Mouse (Mus musculus): Measurements from ENCODE around the gene Krt87. TPM values are rescaled to one million over a fixed set of nuclear protein-coding genes. Genes with fewer than 3 reads are reported as not detected.
A peak's percentile ranks its signal among the peaks of the same experiment; 100 is the strongest.

Gene Krt87
- 0.57 and 0.77 TPM in 2 replicates for polyA plus RNA-seq (2012; rRNA removed)

DNA sequence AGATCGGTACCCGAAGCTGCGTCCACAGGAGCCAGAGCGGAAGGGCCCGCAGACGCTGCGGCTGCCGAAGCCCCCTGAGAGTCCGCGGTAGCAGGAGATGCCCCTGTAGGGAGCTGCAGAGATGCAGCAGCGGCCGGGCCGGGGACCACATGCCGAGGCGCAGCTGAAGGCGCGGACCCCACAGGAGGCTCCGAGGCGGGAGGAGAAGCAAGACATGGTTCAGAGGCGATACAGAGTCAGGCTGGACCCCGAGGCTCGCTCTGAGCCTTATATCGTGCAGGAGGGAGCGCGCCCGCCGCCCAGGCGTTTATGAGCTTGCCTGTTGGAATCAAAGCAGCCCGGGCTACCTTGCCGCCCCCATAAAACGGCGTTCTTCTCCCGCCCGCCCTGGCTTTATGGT lies at the start of gene Krt87:
Krt87 (minus strand) TSS at position 250 of the 400 bp plus-strand sequence.
- WGBS = 15% methylated on average over 34 of the region's 34 CpGs
- H3K4me1 ChIP-seq (replicated peaks; ENCODE audit: control insufficient read depth, insufficient read depth, low read length) = no peaks in the 10 kb centered on the region
- peaks cover 2% of the 10 kb centered on the region; the same call in 1 of the 2 replicates for H3K27me3 ChIP-seq (ENCODE audit: control insufficient read depth, insufficient read depth, low read length)
- DNase-seq = no peak
- TF ChIP-seq CTCF (IDR thresholded peaks at IDR 0.05; ENCODE audit: borderline replicate concordance, control insufficient read depth, extremely low read depth, insufficient read depth, low read length, poor library complexity) (no peak), POLR2A (IDR thresholded peaks at IDR 0.05; ENCODE audit: control insufficient read depth, extremely low read depth, insufficient read depth, low read length, poor library complexity) (no peak)
- H3K4me3 ChIP-seq (ENCODE audit: control insufficient read depth, insufficient read depth, low read length) = no peak within 1 kb of the TSS
- H3K36me3 ChIP-seq (ENCODE audit: control insufficient read depth, insufficient read depth, low read length) = no peaks in the 10 kb centered on the region
- H3K27ac ChIP-seq (ENCODE audit: control insufficient read depth, insufficient read depth, low read length) = no peak within 1 kb of the TSS

DNA sequence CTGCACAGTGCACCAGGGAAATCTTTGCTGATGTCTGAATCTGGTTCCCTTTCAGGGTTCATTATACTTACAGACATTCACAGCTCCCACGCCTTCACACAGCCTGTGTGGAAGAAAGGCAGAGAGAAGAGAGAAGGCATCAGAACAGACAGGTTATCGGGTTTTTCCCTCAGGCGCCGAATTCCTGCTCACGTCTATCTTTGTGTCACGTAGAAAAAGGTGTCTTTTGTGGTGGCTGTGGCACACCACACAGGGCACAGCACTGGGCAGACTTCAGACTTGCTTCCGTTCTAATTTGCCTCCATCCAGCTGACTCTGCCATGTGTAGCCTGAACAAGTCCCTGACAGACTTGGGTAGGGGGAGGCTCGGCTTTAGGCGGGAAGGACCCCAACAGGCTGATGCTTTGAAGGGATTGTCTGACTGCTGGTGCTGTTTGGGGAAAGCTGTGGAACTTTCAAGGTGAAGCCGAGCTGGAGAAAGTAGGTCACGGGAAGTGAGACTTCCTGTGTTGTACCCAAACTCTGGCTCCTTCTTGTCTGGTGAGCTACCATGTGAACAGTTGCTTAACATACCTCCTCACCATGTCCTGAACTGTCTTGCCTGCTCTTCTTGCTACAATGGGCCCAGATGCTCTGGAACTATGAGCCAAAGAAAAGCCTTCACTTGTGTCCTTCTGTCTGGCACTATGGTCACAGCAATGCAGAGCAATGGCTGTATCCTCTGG lies 47.5 kb upstream of the Krt87 start:
- TF ChIP-seq CTCF (IDR thresholded peaks at IDR 0.05; ENCODE audit: borderline replicate concordance, control insufficient read depth, extremely low read depth, insufficient read depth, low read length, poor library complexity) (no peak), POLR2A (IDR thresholded peaks at IDR 0.05; ENCODE audit: control insufficient read depth, extremely low read depth, insufficient read depth, low read length, poor library complexity) (no peak)
- Histone ChIP-seq H3K27ac (ENCODE audit: control insufficient read depth, insufficient read depth, low read length) (peak overlapping the region; percentile 40; the same call in 1 of the 2 replicates), H3K4me3 (ENCODE audit: control insufficient read depth, insufficient read depth, low read length) (no peak overlapping the region), H3K27me3 (ENCODE audit: control insufficient read depth, insufficient read depth, low read length) (no peaks in the 10 kb centered on the region), H3K36me3 (ENCODE audit: control insufficient read depth, insufficient read depth, low read length) (no peaks in the 10 kb centered on the region), H3K4me1 (replicated peaks; ENCODE audit: control insufficient read depth, insufficient read depth, low read length) (peaks cover 40% of the 10 kb centered on the region)
- WGBS = 12% methylated on average over 11 of the region's 11 CpGs
- peak; percentile 57 for DNase-seq

DNA sequence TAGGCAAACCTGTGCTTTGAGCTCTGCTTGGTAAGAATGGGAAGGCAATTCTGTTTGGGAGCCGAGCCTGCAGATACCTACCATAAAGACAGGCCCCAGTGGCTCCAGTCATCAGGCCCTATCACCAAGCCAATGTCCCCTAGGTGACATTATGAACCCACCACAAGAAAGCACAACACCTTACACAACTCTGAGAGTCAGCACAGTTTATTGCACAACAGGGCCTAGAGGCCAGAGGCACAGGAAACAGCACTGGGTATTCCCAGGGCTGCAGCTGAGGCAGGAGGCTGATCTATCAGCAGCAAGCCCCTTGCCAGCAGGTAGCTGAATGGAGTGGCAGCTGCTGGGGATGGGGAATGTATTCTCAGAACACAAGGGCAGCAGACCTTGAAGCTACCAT lies 46.3 kb upstream of the Krt87 start:
- Histone ChIP-seq H3K4me1 (replicated peaks; ENCODE audit: control insufficient read depth, insufficient read depth, low read length) (peaks cover 40% of the 10 kb centered on the region), H3K27me3 (ENCODE audit: control insufficient read depth, insufficient read depth, low read length) (no peaks in the 10 kb centered on the region), H3K4me3 (ENCODE audit: control insufficient read depth, insufficient read depth, low read length) (no peak overlapping the region), H3K36me3 (ENCODE audit: control insufficient read depth, insufficient read depth, low read length) (no peaks in the 10 kb centered on the region), H3K27ac (ENCODE audit: control insufficient read depth, insufficient read depth, low read length) (no peak overlapping the region)
- DNase-seq = no peak
- TF ChIP-seq POLR2A (IDR thresholded peaks at IDR 0.05; ENCODE audit: control insufficient read depth, extremely low read depth, insufficient read depth, low read length, poor library complexity) = no peak
- no peak for TF ChIP-seq CTCF (IDR thresholded peaks at IDR 0.05; ENCODE audit: borderline replicate concordance, control insufficient read depth, extremely low read depth, insufficient read depth, low read length, poor library complexity)
- WGBS = 83% methylated on average over 1 of the region's 1 CpGs

DNA sequence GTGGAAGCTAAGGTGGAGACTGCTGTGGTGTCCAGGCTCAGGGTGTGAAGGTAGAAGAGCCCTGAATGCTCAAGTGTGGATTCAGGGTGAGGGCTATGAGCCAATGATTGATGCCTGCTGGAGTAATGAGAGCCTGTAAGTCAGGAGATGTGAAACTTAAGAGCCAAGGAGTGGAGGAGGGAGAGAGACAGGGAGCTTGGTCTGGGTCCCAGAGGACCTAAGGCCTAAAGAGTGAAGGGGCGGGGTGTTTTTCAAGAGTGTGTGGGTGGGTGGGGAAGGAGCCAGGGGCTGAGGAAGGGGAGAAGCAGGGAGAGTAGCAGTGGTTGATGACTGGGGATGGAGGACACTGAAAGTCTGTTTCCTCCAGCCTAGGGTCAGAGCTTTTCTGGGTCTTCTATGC lies 45.0 kb upstream of the Krt87 start:
- Histone ChIP-seq H3K4me1 (replicated peaks; ENCODE audit: control insufficient read depth, insufficient read depth, low read length) (peaks cover 43% of the 10 kb centered on the region), H3K27ac (ENCODE audit: control insufficient read depth, insufficient read depth, low read length) (no peak overlapping the region), H3K36me3 (ENCODE audit: control insufficient read depth, insufficient read depth, low read length) (no peaks in the 10 kb centered on the region), H3K27me3 (ENCODE audit: control insufficient read depth, insufficient read depth, low read length) (no peaks in the 10 kb centered on the region), H3K4me3 (ENCODE audit: control insufficient read depth, insufficient read depth, low read length) (no peak overlapping the region)
- no peak for DNase-seq
- WGBS = 94% methylated on average over 1 of the region's 1 CpGs
- TF ChIP-seq POLR2A (IDR thresholded peaks at IDR 0.05; ENCODE audit: control insufficient read depth, extremely low read depth, insufficient read depth, low read length, poor library complexity) (no peak), CTCF (IDR thresholded peaks at IDR 0.05; ENCODE audit: borderline replicate concordance, control insufficient read depth, extremely low read depth, insufficient read depth, low read length, poor library complexity) (no peak)

DNA sequence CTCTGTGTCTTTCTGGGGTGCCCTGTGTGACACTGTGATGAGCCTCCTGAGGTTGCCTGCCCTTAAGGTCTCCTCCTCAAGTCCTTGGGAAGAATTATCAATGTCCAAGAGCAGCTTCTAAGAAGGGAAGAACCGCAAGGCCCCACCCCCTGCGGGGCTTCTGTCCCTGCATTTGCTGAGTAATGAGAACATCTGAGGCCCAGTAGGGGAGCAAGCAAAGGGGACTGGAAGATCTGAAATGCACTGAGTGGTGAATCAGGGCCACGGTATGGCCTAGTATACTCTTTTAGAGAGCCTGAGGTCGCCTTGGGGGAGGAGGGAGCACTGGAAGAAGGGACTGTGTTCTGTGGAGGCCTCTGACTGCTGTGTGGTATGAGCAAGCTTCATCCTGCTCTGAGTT lies 43.5 kb upstream of the Krt87 start:
- TF ChIP-seq CTCF (IDR thresholded peaks at IDR 0.05; ENCODE audit: borderline replicate concordance, control insufficient read depth, extremely low read depth, insufficient read depth, low read length, poor library complexity) = no peak
- no peak for DNase-seq
- Histone ChIP-seq H3K27ac (ENCODE audit: control insufficient read depth, insufficient read depth, low read length) (no peak overlapping the region), H3K4me1 (replicated peaks; ENCODE audit: control insufficient read depth, insufficient read depth, low read length) (peaks cover 35% of the 10 kb centered on the region), H3K4me3 (ENCODE audit: control insufficient read depth, insufficient read depth, low read length) (no peak overlapping the region), H3K27me3 (ENCODE audit: control insufficient read depth, insufficient read depth, low read length) (no peaks in the 10 kb centered on the region), H3K36me3 (ENCODE audit: control insufficient read depth, insufficient read depth, low read length) (no peaks in the 10 kb centered on the region)
- 41% methylated on average over 4 of the region's 4 CpGs for WGBS

DNA sequence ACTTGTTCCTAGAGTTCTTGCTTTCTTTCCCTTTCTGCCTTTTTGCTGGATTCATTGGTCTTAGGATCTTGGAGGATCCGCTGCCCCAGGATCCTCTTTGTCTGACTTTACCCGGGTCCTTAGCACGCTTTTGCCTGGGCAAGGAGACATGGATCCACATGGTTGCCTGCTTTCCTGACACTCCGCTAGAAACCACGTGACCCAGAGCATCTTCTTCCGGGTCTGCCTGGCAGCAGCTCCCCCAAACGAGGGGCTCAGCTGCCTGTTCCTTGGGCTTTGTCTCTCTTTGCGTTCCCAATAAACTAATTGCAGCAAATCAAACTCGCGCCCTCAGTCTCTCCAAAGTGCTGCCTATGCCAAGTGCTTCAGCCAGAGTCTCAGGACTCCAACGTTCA lies 41.1 kb upstream of the Krt87 start:
- no peak for DNase-seq
- H3K4me3 ChIP-seq (ENCODE audit: control insufficient read depth, insufficient read depth, low read length) = peak overlapping the region; percentile 5
- WGBS = 46% methylated on average over 11 of the region's 11 CpGs
- TF ChIP-seq CTCF (IDR thresholded peaks at IDR 0.05; ENCODE audit: borderline replicate concordance, control insufficient read depth, extremely low read depth, insufficient read depth, low read length, poor library complexity) (no peak), POLR2A (IDR thresholded peaks at IDR 0.05; ENCODE audit: control insufficient read depth, extremely low read depth, insufficient read depth, low read length, poor library complexity) (no peak)
- no peak overlapping the region for H3K27ac ChIP-seq (ENCODE audit: control insufficient read depth, insufficient read depth, low read length)
- peaks cover 11% of the 10 kb centered on the region for H3K4me1 ChIP-seq (replicated peaks; ENCODE audit: control insufficient read depth, insufficient read depth, low read length)
- no peaks in the 10 kb centered on the region for H3K36me3 ChIP-seq (ENCODE audit: control insufficient read depth, insufficient read depth, low read length)
- H3K27me3 ChIP-seq (ENCODE audit: control insufficient read depth, insufficient read depth, low read length) = no peaks in the 10 kb centered on the region
